Mouse (Mus musculus) embryo, embryonic 11.5 days (tissue): ENCODE results near the gene Mlycd.

Source experiments
- DNase-seq: peaks from one replicate; pipeline ENCODE4 v3.0.0-alpha.2; 2012; ENCODE audit warnings: low read depth, low spot score

Gene Mlycd

GRCm38 (mm10) chr8:119400904-119401303 lies 6.2 kb downstream of the Mlycd start:
- no peak for DNase-seq

GRCm38 (mm10) chr8:119403912-119404311 lies 9.2 kb downstream of the Mlycd start:
- no peak for DNase-seq

- DNase-seq: no peak
These were observed 10.0 kb downstream of the Mlycd start for GRCm38 (mm10) chr8:119404648-119405047.

- DNase-seq: no peak
These were observed 13.6 kb downstream of the Mlycd start for GRCm38 (mm10) chr8:119408311-119408710.

- DNase-seq: no peak
These were observed 17.5 kb downstream of the Mlycd start for GRCm38 (mm10) chr8:119412037-119412734.

- peak; percentile 75 for DNase-seq
These were observed 18.2 kb downstream of the Mlycd start for GRCm38 (mm10) chr8:119412735-119413498.

GRCm38 (mm10) chr8:119413605-119414004 lies 18.9 kb downstream of the Mlycd start:
- no peak for DNase-seq

GRCm38 (mm10) chr8:119420318-119420717 lies 25.6 kb downstream of the Mlycd start:
- DNase-seq: no peak

- no peak for DNase-seq
These were observed 27.0 kb downstream of the Mlycd start for GRCm38 (mm10) chr8:119421603-119422122.

- no peak for DNase-seq
These were observed 27.5 kb downstream of the Mlycd start for GRCm38 (mm10) chr8:119422123-119422711.

GRCm38 (mm10) chr8:119423631-119424141 lies 29.0 kb downstream of the Mlycd start:
- no peak for DNase-seq

GRCm38 (mm10) chr8:119424199-119424733 lies 29.6 kb downstream of the Mlycd start:
- DNase-seq: no peak

GRCm38 (mm10) chr8:119424740-119425139 lies 30.1 kb downstream of the Mlycd start:
- no peak for DNase-seq

- no peak for DNase-seq
These were observed 30.9 kb downstream of the Mlycd start for GRCm38 (mm10) chr8:119425533-119425932.

- DNase-seq: no peak
These were observed 31.5 kb downstream of the Mlycd start for GRCm38 (mm10) chr8:119426069-119426735.

- DNase-seq: no peak
These were observed 33.1 kb downstream of the Mlycd start for GRCm38 (mm10) chr8:119427634-119428349.

GRCm38 (mm10) chr8:119428350-119428740 lies 33.7 kb downstream of the Mlycd start:
- no peak for DNase-seq

- no peak for DNase-seq
These were observed 34.2 kb downstream of the Mlycd start for GRCm38 (mm10) chr8:119428766-119429327.

GRCm38 (mm10) chr8:119429552-119429951 lies 34.9 kb downstream of the Mlycd start:
- DNase-seq: no peak

- no peak for DNase-seq
These were observed 35.6 kb downstream of the Mlycd start for GRCm38 (mm10) chr8:119430250-119430649.
